Mouse (Mus musculus) forebrain, embryonic 11.5 days (tissue): Measurements from ENCODE around the gene Carhsp1. TPM values are rescaled to one million over a fixed set of nuclear protein-coding genes. Genes with fewer than 3 reads are reported as not detected.

Experiments
- ATAC-seq: fragments of 200-750 bp; cut with Nextera tagmentation; replicated peaks from 2 replicates; pipeline ENCODE4 v1.8.0; 2017; ENCODE audit warnings: moderate TSS enrichment; ENCODE audit not compliant: low FRiP score
- DNase-seq: peaks from one replicate; pipeline ENCODE4 v3.0.0-alpha.2; 2017; ENCODE audit warnings: low spot score
- H3K27ac ChIP-seq: fragments of 300-500 bp; sonication (generic); 2 replicates; pipeline ENCODE4 v1.5.1; 2014; ENCODE audit warnings: low read depth, low read length
- H3K27me3 ChIP-seq: fragments of 300-500 bp; sonication (generic); 2 replicates; pipeline ENCODE4 v1.6.1; 2014; ENCODE audit warnings: mild to moderate bottlenecking, low read length, mixed read lengths; ENCODE audit not compliant: control insufficient read depth, insufficient read depth
- H3K36me3 ChIP-seq: fragments of 300-500 bp; sonication (generic); 2 replicates; pipeline ENCODE4 v1.6.1; 2014; ENCODE audit warnings: mild to moderate bottlenecking, low read length, moderate library complexity, mixed read lengths; ENCODE audit not compliant: control insufficient read depth, insufficient read depth
- H3K4me1 ChIP-seq: fragments of 300-500 bp; sonication (generic); replicated peaks from 2 replicates; pipeline ENCODE4 v1.6.1; 2014; ENCODE audit warnings: low read length, mixed read lengths; ENCODE audit not compliant: control insufficient read depth, insufficient read depth
- H3K4me2 ChIP-seq: fragments of 300-500 bp; sonication (generic); 2 replicates; pipeline ENCODE4 v1.6.1; 2014; ENCODE audit warnings: low read depth, mild to moderate bottlenecking, low read length, moderate library complexity, mixed read lengths; ENCODE audit not compliant: severe bottlenecking
- H3K4me3 ChIP-seq: fragments of 300-500 bp; sonication (generic); 2 replicates; pipeline ENCODE4 v1.5.1; 2014; ENCODE audit warnings: low read depth, low read length
- H3K9ac ChIP-seq: fragments of 300-500 bp; sonication (generic); 2 replicates; pipeline ENCODE4 v1.6.1; 2014; ENCODE audit warnings: low read length
- H3K9me3 ChIP-seq: fragments of 300-500 bp; sonication (generic); 2 replicates; pipeline ENCODE4 v1.6.1; 2016; ENCODE audit warnings: low read length, mixed read lengths; ENCODE audit not compliant: control insufficient read depth
- WGBS: fragments of 180-500 bp; shearing (Covaris S2); extraction: QIAGEN DNeasy Blood & Tissue Kit; methylation state at CpG from one replicate; pipeline ENCODE4 v1.1.7; 2014; 5-methylcytosine and 5-hydroxymethylcytosine counted together
- polyA plus RNA-seq: library from polyadenylated mRNA; unstranded; fragments of >200 nt; fragmentation: Nextera tagmentation; extraction: Ambion mirVana; gene quantifications from 2 replicates; pipeline ENCODE4 v1.2.1, GENCODE M21; 2014

Gene Carhsp1
- polyA plus RNA-seq, 1 experiment from 2014 or later: 55.9 TPM

DNA sequence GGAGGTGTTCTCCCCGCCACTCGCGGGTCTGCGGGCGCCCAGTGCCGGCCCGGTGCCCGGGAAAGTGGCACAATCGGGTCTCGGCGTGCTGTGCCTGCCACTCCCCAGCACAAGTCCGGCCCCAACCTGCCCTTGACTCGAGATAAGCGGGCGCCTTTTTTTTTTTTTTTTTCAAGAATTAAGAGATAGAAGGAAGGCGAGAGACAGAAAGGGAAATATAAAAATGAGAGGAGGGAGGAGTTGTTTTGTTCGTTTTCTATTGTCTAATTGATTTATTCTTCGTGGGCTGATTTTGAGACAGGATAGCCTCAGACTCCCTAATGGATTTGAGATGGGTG lies 364 bp upstream of the Carhsp1 start:
- H3K27ac ChIP-seq: no peak overlapping the region
- ATAC-seq: no peak
- 4% methylated on average over 18 of the region's 18 CpGs for WGBS

DNA sequence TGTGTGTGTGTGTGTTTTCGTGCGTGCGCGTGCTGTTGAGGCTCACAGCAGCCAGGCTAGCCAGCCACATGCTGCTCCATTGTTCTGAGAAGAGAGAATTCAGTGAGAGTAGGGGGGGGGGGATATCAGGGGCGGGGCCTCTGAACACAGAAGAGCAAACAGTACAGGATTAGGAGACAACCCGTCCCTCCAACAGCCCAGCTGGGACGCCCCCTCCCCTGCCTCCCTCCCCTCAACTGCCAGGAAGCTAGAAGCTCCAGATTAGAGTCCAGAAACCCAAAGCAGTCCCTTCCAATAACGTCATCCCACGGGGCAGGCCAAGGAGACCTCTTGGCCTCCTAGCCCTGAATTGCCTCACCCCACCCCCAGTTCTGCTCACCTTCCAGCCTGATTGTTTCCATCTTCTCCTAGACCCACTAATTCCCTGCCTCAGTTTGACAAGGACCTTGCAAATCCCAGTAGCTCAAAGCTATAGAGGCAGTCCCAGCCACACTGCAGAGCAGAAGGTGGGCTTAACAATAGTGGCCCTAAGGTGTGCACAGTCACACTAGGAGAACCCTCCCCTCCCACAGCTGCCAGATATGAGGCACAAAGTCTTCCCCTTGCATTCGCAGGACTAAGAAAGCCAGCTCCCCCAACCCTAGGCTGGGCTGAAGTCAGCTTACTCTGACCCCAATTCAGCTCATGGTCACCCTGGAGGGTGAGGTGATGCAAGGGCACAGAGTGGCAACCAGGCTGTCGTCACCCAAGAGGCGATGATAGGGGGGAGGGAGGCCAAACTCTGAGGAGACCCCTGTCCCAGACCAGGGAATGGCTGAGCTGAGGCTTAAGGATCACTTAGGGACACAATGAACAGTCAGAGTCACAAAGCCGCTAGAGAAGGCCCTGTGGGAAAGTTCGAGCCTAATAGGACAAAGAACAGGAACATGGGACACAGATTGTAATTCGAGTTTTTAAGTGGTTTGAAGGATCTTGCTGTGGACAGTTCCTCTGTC lies 1.6 kb downstream of the Carhsp1 start:
- H3K4me1 ChIP-seq: peaks cover 11% of the 10 kb centered on the region
- no peaks in the 10 kb centered on the region for H3K36me3 ChIP-seq
- ATAC-seq (peak; percentile 55), DNase-seq (peak; percentile 77)
- peaks cover 5% of the 10 kb centered on the region; the same call in 1 of the 2 replicates for H3K27me3 ChIP-seq
- peak overlapping the region; percentile 65 for H3K4me2 ChIP-seq
- H3K9ac ChIP-seq: peak overlapping the region; percentile 76
- WGBS: 2% methylated on average over 15 of the region's 15 CpGs
- no peaks in the 10 kb centered on the region for H3K9me3 ChIP-seq
- H3K27ac ChIP-seq: peak overlapping the region; percentile 46
- peak overlapping the region; percentile 65 for H3K4me3 ChIP-seq

More for the DNA sequence above, 364 bp upstream of the Carhsp1 start:
- peaks cover 11% of the 10 kb centered on the region for H3K4me1 ChIP-seq
- H3K4me2 ChIP-seq: peak overlapping the region; percentile 65
- no peaks in the 10 kb centered on the region for H3K36me3 ChIP-seq
- peak overlapping the region; percentile 66 for H3K9ac ChIP-seq
- peaks cover 5% of the 10 kb centered on the region; the same call in 1 of the 2 replicates for H3K27me3 ChIP-seq
- no peaks in the 10 kb centered on the region for H3K9me3 ChIP-seq
- peak overlapping the region; percentile 65 for H3K4me3 ChIP-seq
- no peak for DNase-seq

DNA sequence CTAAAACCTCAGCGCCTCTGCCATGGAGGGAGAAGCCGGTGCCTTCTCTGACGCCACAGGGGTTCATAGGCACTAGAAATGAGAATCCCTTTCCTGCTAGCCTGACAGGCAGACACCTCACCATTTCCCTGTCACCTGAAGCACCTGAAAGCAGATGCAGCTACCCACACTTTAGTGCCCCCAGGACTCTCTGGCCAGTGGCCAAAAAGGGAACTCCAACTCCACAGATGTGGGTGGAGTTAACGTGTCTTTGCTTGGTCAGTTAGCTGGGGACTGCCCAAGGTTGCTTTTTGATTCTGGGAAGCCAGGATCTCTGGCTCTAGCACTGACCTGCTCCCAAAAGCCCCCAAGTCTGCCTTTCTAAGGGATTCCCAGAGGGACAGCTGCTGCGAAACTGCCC lies 2.5 kb downstream of the Carhsp1 start:
- Histone ChIP-seq H3K4me2 (peak overlapping the region; percentile 65), H3K4me3 (peak overlapping the region; percentile 65; the same call in 1 of the 2 replicates), H3K27me3 (peaks cover 5% of the 10 kb centered on the region; the same call in 1 of the 2 replicates), H3K9me3 (no peaks in the 10 kb centered on the region), H3K4me1 (peaks cover 11% of the 10 kb centered on the region), H3K27ac (no peak overlapping the region), H3K36me3 (no peaks in the 10 kb centered on the region), H3K9ac (peak overlapping the region; percentile 37; the same call in 1 of the 2 replicates)
- ATAC-seq (no peak), DNase-seq (no peak)
- WGBS: 44% methylated on average over 5 of the region's 5 CpGs

DNA sequence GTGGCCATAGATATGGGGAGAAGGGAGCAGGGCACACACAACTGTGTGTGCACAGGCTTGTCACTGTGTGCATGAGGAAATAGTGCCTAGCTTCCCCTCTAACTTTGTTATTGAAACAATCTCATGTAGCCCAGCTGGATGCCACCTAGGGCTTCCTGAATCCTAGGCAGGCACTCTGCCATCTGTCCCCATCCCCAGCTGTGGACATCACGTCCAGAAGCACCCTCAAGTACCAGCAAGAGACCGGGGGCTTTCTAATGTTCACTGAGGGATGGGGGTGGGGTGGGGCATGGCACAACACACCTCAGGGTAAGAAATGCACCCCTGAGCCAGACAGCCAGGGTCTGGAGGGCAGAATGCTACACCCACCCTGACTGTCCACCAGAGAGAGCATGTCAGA lies 3.6 kb downstream of the Carhsp1 start:
- Histone ChIP-seq H3K9ac (no peak overlapping the region), H3K9me3 (no peaks in the 10 kb centered on the region), H3K4me1 (peaks cover 11% of the 10 kb centered on the region), H3K36me3 (no peaks in the 10 kb centered on the region), H3K4me2 (no peak overlapping the region), H3K4me3 (no peak overlapping the region), H3K27me3 (peaks cover 2% of the 10 kb centered on the region; the same call in 1 of the 2 replicates), H3K27ac (no peak overlapping the region)
- 79% methylated on average over 2 of the region's 2 CpGs for WGBS
- no peak for DNase-seq
- no peak for ATAC-seq

DNA sequence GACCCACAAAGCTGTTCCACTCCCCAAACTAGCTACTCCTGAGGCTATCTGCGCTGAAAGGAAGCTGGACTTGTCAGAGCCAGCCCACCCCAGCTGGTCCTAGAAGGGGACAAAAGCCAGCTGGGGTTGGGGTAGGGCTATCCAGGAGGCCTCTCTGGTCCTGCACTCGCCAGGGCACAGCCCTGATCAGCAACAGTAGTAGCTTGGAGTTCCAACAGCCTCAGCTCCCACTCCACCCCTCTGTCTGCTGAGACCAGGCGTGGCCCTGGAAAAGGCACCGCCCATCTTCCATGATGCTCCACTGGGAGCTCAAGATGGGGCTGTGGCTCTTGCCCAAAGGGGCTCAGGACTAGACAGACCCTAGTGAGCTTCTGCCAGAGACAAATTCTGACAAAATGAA lies 4.1 kb downstream of the Carhsp1 start:
- Histone ChIP-seq H3K27me3 (no peaks in the 10 kb centered on the region), H3K4me1 (peaks cover 11% of the 10 kb centered on the region), H3K9me3 (no peaks in the 10 kb centered on the region), H3K4me2 (no peak overlapping the region), H3K27ac (no peak overlapping the region), H3K4me3 (no peak overlapping the region), H3K36me3 (no peaks in the 10 kb centered on the region), H3K9ac (no peak overlapping the region)
- ATAC-seq (no peak), DNase-seq (no peak)
- 75% methylated on average over 4 of the region's 4 CpGs for WGBS

DNA sequence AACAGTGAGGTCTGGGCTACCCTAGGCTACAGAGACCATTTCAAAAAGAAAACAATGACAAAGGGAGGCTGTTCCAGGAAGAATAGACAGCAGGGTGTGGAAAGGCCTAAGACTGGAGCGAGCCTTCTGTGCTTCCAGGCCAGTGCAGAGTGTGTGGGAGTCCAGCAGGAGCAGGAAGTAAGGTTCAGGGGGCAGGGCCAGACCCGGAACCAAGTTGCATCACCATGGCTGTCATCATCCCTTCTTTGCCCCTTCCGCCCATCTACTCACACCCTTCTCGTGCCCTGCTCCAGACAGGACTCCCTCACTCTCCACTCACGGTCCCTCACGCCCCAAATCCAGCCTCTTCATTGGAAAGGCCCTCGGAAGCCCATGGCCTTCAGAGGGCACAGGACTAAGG lies 4.7 kb downstream of the Carhsp1 start:
- no peak overlapping the region for H3K4me3 ChIP-seq
- 89% methylated on average over 7 of the region's 7 CpGs for WGBS

DNA sequence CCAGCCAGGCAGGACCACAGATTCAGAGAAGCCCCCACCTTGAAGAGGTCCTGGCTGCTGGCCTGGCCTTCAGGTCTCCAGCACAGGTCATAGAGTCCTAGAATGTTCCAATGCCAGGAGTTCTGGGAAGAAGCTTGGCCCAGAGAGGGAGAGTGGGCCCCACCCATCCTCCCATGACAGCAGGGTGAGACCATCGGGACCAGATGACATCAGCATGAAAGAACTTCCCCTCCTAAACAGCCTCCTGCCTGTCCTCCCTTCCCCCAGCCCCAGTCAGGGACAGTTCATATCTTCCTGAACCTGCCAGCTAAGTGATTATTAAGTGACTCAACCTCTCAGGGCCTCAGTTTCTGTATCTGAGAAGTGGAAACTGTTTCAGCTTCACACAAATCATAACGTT lies 5.5 kb downstream of the Carhsp1 start:
- peaks cover 11% of the 10 kb centered on the region for H3K4me1 ChIP-seq
- no peak overlapping the region for H3K27ac ChIP-seq
- no peaks in the 10 kb centered on the region for H3K9me3 ChIP-seq
- no peak overlapping the region for H3K4me2 ChIP-seq
- ATAC-seq: no peak
- WGBS: 84% methylated on average over 2 of the region's 2 CpGs
- no peak for DNase-seq
- no peaks in the 10 kb centered on the region for H3K36me3 ChIP-seq
- no peaks in the 10 kb centered on the region for H3K27me3 ChIP-seq
- no peak overlapping the region for H3K9ac ChIP-seq
- H3K4me3 ChIP-seq: no peak overlapping the region

More for the DNA sequence above, 4.7 kb downstream of the Carhsp1 start:
- Histone ChIP-seq H3K9me3 (no peaks in the 10 kb centered on the region), H3K27me3 (no peaks in the 10 kb centered on the region), H3K4me1 (peaks cover 11% of the 10 kb centered on the region), H3K36me3 (no peaks in the 10 kb centered on the region), H3K4me2 (no peak overlapping the region), H3K27ac (no peak overlapping the region), H3K9ac (no peak overlapping the region)
- DNase-seq: no peak
- no peak for ATAC-seq

DNA sequence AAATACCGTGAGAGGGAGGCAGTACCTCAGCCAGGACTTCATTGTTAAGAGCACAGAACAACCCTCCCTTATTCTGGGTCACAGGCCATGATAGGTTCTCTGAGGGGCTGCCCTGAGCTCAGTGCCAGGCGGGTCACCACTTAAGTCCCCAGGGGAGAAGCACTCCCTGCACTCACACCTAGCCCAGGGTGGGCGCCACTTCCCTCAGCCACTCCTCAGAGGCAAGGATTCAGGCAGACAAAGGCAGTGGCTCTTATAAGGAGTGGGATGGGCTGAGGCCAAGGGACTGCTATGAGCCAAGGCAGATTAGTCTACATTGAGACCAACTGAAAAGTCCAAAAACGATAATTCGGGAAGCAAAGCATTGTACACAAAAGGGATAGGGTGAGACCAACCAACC lies 6.6 kb downstream of the Carhsp1 start:
- Histone ChIP-seq H3K4me1 (peaks cover 8% of the 10 kb centered on the region), H3K27ac (no peak overlapping the region), H3K36me3 (no peaks in the 10 kb centered on the region), H3K9me3 (no peaks in the 10 kb centered on the region), H3K4me2 (no peak overlapping the region), H3K4me3 (no peak overlapping the region), H3K9ac (no peak overlapping the region), H3K27me3 (no peaks in the 10 kb centered on the region)
- 81% methylated on average over 5 of the region's 5 CpGs for WGBS
- DNase-seq (no peak), ATAC-seq (no peak)
